Mouse (Mus musculus): Measurements from ENCODE around the gene Cntf.

Gene Cntf

DNA sequence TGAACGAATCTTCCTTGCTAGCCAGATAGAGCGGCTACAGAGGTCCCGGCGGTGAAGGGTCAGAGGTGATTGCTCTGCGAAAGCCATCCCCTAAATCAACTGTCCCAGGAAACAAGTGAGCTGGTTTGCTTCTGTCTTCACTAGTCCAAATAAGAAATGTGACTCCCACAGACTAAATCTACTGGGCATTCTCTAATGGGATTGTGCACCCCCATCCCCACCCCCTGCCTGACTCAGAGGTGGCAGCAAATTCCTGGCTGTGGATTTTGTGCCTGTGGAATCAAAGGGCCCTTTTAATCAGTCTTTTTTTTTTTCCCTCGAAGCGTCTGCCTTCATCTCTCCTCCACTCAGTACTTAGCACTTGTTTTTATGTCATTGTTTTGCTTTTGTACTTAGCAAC lies at the start of gene Cntf:
TSS of gene Cntf (minus strand) at position 325 of the 400 bp plus-strand sequence.
- DNase-seq (ENCODE audit: low read depth), result no peak

DNA sequence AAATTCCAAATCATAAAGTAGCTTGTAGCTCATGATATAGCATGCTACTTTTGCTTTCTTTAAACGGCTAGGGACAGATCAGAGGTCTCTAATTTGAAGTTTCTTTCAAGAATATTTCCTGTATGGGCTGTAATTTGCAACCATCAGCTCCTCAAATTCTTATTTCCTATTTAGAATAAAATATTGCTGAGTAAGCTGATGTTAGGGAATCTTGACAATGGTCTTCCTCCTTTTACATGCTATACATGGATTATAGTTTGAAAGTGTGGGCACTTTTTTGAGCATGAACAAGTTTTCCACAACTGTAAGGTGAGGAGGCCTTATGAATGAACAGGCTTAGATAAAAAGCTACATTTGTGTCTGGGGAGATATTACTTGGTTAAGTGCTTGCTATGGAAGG lies 48.5 kb upstream of the Cntf start:
- no peak for DNase-seq (ENCODE audit: low read depth)

DNA sequence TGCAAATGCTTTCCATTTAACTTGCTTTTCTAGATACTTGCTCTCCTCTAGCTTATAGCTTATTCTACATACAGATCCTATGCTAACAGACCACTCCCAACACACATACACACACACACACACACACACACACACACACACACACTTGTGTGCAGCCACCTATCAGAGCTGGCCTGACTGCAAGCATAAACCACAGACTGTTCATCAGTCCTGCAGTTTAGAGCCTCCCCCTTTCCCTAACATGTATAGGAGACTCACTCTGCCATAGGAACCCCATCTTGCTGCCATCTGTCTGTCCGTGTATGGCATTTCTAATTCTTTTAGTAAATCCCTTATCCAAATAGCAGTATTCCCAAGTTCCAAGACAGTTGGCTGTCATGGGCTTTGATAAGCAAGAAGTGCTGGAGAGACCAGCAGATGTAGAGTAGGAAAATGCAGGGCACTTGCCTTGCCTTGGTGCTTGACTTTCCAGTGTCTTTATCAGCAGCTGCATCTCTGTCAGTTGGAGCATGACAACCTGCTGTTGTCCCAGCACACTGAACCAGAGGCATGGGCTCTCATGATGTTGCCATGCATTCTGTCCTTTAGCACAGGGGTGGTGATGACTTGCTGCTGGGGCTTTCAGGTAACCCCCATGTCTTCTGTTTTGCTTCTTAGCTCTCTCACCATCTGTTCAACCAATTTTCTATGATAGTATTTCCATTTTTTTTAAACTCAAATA lies 47.4 kb upstream of the Cntf start:
- DNase-seq (ENCODE audit: low read depth), result peak; percentile 16

DNA sequence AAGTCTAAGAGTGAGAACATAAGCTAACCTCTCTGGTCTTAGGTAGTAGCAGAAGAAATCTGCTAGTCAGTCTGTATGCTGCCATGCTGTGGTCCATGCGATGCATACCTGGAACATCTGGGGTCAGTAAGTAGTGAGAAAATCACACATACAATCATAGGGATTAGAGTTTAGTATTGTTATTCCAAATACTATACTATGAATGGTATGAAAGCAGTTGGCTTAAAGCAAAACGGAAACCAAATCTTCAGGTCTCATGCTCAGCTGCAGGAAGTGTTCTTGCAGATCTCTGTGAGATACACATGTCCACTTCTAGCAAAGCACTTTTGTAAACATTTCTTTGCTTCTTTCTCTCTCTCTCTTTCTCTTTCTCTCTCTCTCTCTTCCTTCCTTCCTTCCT lies 40.8 kb upstream of the Cntf start:
- peak; percentile 53 for DNase-seq (ENCODE audit: low read depth)

DNA sequence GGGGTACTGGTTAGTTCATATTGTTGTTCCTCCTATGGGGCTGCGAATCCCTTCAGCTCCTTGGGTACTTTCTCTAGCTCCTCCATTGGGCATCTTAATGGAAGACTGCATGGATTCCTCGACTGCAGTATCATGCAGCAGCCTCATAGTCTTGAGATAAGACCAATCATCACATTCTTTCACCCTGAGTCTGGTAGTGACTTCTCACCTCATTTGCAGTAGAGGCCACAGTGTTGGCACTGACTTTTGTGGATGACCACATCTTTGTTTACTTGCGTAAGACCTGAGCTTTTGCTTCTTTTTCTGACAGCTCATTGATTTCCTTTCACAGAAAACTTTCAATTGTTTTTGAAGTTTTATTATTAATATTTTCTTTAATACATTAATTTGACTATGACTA lies 40.3 kb upstream of the Cntf start:
- DNase-seq (ENCODE audit: low read depth), result peak; percentile 60

DNA sequence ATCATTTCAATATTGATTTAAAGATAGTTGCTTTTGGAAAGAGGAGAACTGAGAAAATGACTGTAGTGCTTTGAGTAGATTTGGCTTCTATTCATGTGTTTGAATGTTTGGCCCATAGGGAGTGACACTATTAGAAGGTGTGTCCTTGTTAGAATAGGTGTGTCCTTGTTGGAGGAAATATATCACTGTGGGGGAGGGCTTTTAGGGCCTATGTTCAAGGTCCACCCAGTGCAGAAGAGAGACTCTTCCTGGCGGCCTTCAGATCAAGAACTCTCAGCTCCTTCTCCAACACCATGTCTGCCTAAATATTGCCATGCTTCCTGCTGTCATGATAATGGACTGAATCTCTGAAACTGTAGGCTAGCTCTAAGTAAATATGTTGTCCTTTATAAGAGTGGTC lies 38.8 kb upstream of the Cntf start:
- no peak for DNase-seq (ENCODE audit: low read depth)

DNA sequence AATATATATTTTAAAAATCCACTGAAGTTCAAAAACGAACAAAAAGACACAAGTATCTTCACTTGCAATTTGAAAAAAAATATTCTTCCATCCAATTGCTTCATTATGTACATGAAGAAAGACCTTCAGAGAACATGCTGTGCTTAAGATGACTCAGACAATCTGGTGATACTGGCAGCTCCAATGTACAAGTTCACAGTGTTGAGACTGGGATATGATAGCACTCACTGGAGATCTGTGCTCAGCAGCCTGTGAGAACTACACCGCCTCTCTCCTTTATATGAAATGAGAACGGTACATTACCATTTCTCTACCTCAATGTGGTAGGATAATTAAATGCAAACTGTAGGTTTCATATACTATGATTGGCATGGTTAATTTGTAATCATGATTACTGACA lies 37.4 kb upstream of the Cntf start:
- DNase-seq (ENCODE audit: low read depth), result peak; percentile 48

DNA sequence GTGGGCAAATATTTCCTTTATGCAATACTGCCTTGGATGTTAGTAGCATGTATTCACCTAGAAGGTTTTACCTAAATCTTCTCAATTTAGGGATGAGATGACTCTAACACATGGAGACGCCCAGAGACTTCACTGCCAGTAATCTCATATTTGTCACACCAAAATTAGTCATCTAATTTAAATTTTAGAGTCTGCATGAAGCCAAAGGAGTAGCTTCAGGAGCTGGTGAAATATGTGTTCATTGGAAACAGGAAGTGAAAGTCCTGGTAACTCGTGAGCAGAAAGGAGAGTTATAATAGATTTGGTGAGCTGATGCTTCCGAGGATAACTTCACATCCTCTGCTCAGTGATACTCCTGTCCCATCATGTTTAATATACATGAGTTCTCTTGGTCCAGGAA lies 35.6 kb upstream of the Cntf start:
- DNase-seq (ENCODE audit: low read depth), result no peak

DNA sequence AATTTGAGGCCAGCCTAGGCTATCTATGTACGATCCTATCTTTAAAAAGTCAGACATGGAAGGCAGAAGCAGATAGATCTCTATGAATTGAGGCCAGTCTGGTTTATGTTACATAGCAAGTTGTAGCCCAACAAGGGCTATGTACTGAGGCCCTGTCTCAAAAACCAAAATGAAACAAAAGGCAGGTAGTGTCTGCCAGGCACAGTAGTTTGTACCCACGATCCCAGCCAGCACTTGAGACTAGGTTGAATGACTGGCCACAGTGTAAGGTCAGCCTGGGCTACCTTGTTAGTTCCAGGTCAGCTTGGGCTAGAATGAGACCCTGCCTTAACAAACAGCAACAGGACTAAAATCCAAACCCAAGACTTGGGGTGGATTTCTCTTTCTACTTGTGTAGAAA lies 35.2 kb upstream of the Cntf start:
- no peak for DNase-seq (ENCODE audit: low read depth)

DNA sequence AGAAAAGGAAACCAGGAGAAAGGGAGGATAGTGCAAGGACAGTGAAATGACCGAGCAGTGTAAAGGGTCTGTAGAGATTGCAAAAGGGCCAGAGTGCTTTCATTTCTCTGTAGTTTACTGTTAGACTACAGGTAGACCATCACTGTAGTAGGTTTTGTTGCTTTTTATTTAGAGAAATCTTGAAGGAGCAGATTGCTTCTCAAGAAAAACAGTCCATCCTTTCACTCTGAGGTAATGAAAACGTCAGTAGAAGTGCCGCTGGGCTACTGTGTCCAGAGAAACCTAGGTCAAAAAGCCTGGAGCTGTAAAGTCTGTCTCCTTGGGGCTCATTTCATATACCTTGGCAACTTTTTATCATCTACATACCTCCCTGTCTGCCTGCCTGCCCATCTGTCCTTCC lies 33.6 kb upstream of the Cntf start:
- no peak for DNase-seq (ENCODE audit: low read depth)

DNA sequence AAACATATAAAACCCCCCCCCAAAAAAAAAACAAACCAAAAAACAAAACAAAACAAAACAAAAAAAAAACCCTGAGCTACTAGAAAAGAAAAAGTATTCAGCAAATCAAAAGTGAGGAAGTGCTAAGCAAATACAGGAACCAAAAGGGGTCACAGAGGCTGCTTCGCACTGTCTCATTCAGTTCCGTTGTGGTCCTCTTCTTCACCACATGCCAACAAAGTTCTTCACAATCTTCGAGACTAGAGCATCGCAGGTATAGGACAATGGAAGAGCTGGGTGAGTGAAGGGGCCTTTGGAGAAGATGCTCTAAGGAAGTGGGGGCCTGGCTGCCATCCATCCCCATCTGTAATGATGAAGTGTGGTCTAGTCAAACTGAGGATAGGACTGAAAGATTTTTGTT lies 33.0 kb upstream of the Cntf start:
- DNase-seq (ENCODE audit: low read depth), result peak; percentile 57

DNA sequence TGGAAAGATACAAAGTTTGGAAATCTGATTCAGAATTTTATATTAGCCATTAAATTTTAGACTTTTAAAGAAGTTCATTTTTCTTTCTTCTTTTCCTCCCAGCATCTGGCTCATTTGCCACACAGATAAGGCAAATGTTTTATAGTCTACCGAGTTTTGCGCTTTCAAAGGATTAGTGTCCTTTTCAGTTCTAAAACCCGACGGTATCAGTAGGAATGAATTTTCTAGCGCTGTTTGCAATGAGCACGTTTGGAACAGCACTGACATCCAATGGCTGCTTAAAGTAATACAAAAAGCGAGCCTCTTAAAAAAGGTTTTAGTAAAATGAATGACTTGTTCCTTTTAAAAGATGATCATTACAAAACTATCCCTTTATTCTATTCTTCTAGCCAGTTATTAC lies 31.6 kb upstream of the Cntf start:
- DNase-seq (ENCODE audit: low read depth), result peak; percentile 80

DNA sequence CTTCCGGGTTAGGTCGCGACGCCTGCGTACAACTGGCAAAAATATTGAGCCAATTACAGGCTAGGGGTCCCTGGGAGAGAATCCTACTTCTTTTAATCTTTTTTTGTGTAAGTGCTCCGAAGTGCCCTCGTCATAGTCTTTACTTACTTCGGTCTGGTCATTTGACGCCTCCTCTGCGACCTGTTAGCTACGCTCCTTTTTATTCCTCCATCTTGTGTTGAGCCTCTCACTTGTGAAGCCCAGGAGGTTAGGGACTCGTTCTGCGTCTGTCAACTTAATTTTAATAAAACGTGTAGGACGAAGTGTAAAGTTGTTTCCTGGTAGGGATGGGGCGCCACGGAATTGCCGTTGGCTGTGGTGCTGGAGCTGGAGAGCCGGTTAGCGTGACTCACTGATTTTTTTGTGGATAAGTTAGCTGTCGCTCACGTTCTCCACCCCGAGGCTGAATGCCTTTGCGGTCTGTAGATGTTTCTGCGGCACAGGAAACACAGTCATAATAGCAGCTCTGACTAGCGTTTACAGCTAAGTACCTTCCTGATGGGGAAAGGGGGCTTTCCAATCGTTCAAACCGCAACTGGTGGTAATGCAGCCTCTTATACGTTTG lies 31.0 kb upstream of the Cntf start:
- peak; percentile 97 for DNase-seq (ENCODE audit: low read depth)

DNA sequence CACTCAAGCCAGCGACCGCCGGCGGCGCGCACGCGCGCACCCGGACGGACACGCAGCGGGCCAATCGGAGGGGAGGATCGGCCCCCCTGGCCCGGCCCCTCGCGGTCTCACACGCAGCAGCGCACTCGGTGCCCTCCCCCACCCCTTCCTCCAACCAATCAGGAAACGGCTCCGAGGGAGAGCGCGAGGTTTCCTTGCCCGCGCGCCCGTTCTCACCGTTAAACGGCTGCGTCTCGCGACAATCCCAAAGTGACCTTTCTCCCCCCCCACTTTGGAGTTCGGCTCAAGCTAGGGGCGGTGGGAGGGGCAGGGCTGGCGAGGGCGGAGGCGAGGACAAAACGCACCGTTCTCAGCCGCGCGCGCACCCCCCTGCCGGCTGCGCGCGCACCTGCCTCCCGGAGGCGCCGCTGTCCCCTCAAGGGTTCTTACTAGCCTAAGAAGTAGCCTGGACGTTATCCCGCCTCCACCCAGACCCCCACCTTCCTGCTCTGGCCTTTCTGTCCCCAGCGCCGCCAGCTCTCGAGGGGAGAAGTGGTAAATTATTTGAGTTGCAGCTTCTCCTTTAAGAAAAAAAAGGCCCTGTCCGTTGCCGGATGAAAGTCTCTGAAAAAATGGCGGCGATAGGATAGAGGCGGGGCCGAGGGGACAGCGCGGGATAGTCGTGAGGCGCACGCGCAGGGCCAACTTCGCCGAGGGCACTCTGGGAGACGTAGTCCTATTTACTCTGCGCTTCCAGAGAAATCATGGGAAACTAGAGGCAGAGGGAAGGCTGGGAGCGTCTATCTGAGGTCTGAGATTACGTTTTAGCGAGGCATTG lies 30.3 kb upstream of the Cntf start, which contains the start of the genes Zfp91 and Lpxn:
TSS of gene Zfp91 (minus strand) at position 616 of the 817 bp plus-strand sequence.
TSS of gene Lpxn (plus strand) at position 683 of the 817 bp plus-strand sequence.
- DNase-seq (ENCODE audit: low read depth), result peak; percentile 98

DNA sequence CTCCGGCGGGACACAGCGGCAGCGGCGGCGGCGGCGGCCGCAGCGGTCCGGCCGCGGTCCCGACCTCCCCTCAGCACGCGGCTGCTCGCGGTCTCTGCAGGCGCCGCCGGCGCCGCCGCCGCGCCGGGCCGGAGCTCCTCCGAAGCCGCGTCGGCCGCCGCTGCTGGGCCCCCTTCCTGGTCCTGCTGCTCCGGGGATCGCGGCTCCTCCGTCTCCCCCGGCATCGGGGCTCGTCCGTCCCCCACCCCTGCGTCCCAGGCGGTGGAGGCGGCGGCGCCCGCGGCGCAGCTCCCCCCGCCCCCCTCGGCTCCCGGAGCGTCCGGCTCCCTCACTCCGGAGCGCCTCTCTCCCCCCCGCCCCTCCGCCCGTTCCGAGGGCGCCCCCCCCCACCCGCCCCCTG lies 29.7 kb upstream of the Cntf start:
- no peak for DNase-seq (ENCODE audit: low read depth)

DNA sequence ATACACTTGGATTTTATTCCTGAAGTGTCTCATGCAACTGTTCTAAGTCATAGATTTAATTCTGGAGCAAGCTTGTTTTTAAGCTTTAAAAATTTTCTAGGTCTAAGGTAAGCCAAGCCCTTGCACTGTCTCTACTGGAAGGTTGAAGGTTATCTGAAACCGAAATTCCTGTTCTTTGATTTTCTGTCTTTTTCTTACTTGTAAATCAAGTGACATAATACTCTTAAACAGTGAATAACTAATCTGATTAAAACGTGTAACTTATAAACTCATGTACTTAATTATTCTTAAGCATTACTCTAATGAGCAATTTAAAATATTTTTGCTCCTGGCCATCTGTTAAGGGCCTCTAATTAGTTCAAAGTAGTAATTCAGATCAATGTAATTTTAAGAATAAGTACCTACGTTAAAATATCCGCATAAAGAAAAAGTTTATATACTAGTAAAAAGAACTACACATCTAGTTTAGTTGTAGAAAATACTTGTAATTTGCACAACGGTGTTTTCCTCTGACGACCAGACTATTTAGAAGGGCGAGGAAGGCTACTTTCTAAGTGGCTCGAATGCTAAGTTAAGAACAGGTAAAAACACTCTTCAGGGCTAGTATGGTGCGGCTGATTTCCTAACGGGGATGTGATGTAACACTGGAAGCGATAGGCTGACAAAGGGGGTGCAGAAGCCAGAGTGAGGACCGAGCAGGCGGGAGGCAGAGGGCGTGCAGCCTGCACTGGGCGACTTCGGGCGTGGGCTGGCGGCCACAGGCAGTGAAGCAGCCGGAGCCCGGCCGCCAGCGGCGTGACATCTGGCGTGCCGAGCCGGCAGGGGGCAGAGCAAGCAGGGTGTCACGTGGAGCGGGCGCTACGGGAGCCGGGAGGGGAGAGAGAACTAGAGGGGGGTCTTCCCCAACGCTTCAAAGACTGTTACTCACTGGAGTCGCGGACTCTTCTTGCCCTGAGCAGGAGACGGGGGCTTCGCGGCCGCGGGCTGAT lies 28.9 kb upstream of the Cntf start:
- peak; percentile 85 for DNase-seq (ENCODE audit: low read depth)

DNA sequence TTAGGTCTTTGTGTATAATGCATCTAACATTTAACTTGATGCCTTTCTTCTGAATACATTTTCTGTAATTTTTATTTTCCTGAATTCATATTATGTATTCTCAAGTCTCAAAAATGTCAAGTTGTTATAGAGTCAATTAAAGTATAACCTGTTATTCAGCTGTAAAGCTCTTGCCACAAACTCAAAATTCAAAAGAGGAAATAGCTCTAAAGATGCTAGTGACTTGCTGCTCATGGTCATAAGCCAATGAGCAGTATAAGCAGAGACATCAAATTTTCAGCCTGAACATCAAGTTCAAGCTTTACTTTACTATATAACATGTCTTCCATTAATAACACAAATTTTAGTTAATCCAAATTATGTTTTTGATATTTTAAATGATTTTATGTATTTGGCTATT lies 26.9 kb upstream of the Cntf start:
- DNase-seq (ENCODE audit: low read depth), result peak; percentile 41

DNA sequence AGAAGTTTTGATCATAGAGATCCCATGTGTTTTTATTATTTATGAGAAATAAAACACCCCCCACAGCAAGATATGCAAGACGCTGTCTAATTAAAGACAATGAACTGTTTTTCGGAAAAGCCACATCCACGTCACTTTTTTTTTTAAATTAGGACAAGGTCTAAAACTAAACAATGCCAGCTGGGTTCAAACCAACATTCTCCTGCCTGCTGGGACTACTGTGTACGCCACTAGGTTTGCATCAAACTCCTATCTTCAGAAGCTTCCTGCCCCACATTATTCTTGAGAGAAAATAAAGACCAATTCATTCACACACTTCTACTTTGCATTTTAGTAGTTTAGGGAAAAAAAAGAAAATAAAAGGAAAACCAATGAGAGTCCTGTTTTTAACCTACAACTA lies 22.3 kb upstream of the Cntf start:
- DNase-seq (ENCODE audit: low read depth), result no peak

DNA sequence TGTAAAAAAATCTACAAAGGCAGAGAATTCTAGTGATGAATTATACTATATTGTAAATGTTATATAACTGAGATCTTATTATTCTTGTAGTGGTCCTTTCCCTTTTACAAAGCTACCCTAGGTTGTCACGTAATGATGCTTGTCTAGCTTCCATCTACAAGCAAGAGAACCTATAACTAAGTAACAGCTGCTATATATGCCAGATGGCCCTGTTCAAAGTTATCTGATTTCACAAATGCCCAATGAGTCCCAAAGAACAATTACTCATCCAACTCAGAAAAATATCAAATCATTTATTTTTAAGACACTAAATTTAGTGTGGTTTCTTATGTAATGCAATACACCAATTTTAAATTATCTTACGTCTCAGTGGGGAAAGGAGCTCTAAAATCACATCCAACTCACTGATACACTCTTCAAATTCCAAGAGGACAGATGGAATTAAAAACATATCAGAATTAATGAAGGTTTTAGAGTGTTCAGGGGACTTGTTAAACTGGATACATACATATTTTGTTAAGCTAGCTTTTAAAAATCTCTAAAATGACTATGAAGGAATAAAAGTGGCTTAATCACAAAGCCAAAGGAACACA lies 21.5 kb upstream of the Cntf start:
- DNase-seq (ENCODE audit: low read depth), result no peak

DNA sequence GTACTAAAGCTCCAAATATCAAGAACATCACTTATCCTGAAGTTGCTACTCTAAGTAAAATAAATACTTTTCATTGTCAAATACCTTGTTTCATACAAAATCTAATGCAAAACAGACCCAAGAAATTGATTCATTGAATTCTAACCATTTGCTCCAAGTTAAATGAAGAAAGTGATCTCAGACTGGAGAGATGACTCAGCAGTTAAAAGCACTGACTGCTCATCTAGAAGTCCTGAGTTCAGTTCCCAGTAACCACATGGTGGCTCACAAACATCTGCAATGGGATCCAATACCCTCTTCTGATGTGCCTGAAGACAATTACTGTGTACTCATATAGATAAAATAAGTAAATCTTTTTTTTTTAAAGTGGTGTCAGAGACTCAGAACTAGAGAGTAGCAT lies 15.0 kb upstream of the Cntf start:
- peak; percentile 54 for DNase-seq (ENCODE audit: low read depth)

DNA sequence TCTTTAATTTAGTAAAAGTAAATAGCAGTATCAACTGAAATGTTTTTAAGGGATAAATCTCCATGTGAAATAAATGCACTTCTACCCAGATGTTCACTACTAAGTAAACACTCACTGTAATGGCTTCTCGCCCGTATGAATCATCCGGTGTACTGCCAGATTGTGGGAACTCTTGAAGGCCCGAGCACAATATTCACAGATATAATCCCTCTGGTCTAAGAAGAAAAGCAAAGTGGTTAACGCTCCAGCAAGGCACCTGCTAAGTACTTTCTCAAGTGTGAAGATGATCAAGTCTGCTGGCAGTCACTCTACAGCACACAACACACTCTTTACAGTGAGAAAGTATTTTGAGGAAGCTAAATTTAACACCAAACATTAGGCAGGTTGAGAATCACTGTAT lies 5.5 kb upstream of the Cntf start:
- no peak for DNase-seq (ENCODE audit: low read depth)
